Mouse (Mus musculus) testis, adult 2 months (tissue): ENCODE data around the gene D10Wsu102e. TPM values are rescaled to one million over a fixed set of nuclear protein-coding genes. Genes with fewer than 3 reads are reported as not detected.
"Not testable (repeated sequence)": the region's sequence is repeated elsewhere in the genome, so short reads cannot be mapped to it uniquely, and the experiment has no call there.

Experiments used
- H3K27ac ChIP-seq: fragments of 200-500 bp; 2 replicates; pipeline ENCODE4 v1.5.1; 2012; ENCODE audit warnings: low read depth, low read length; ENCODE audit not compliant: control insufficient read depth, insufficient read depth
- H3K27me3 ChIP-seq: fragments of 200-500 bp; 2 replicates; pipeline ENCODE4 v1.6.1; 2012; ENCODE audit warnings: mild to moderate bottlenecking, low read length, moderate library complexity; ENCODE audit not compliant: control insufficient read depth, insufficient read depth
- H3K36me3 ChIP-seq: fragments of 200-500 bp; 2 replicates; pipeline ENCODE4 v1.6.1; 2012; ENCODE audit warnings: mild to moderate bottlenecking, low read length; ENCODE audit not compliant: control insufficient read depth, insufficient read depth
- H3K4me1 ChIP-seq: fragments of 200-500 bp; 2 replicates; pipeline ENCODE4 v1.6.1; 2012; ENCODE audit warnings: low read length; ENCODE audit not compliant: control insufficient read depth, insufficient read depth
- H3K4me3 ChIP-seq: fragments of 200-500 bp; 2 replicates; pipeline ENCODE4 v1.5.1; 2012; ENCODE audit warnings: low read depth, mild to moderate bottlenecking, low read length, moderate library complexity, mixed read lengths; ENCODE audit not compliant: control insufficient read depth
- CTCF ChIP-seq: fragments of 200-500 bp; IDR thresholded peaks from 2 replicates; pipeline ENCODE4 v1.5.1; 2012; ENCODE audit warnings: low read depth, mild to moderate bottlenecking, inconsistent platforms, low read length, moderate library complexity; ENCODE audit not compliant: control insufficient read depth, insufficient read depth, insufficient replicate concordance
- POLR2A ChIP-seq: fragments of 200-500 bp; IDR thresholded peaks from 2 replicates; pipeline ENCODE4 v1.6.1; 2012; ENCODE audit warnings: low read depth, mild to moderate bottlenecking, inconsistent platforms, low read length, moderate library complexity; ENCODE audit not compliant: control insufficient read depth
- polyA plus RNA-seq: library from polyadenylated mRNA; depleted of rRNA; stranded (reverse); fragments of >200 nt; gene quantifications from 2 replicates; pipeline ENCODE4 v1.2.3, GENCODE M21; 2012

D10Wsu102e gene
- polyA plus RNA-seq, 1 experiment: 0.42 TPM

DNA sequence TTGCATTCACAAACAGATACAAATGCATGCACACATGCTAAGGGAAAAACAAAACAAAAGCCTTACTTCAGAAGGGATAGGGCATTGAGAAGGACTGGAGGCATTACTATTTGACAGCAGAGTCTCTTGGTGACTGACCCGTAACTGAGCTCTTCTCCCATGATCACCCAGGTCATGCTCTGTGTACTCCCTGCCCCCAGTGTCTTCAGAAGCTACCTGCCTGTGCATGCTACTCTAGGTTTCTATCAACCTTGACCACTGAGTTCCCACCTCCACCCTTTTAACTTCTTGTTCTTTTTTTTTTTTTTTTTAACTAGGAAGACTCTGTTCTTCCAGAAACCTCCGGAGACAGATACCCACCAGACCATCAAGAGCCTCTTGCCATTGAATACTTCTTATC lies 9.3 kb upstream of the D10Wsu102e start:
- Histone ChIP-seq H3K27me3 (no peaks in the 10 kb centered on the region), H3K4me3 (no peak overlapping the region), H3K27ac (no peak overlapping the region), H3K36me3 (no peaks in the 10 kb centered on the region), H3K4me1 (no peaks in the 10 kb centered on the region)
- TF ChIP-seq POLR2A (no peak), CTCF (no peak)

DNA sequence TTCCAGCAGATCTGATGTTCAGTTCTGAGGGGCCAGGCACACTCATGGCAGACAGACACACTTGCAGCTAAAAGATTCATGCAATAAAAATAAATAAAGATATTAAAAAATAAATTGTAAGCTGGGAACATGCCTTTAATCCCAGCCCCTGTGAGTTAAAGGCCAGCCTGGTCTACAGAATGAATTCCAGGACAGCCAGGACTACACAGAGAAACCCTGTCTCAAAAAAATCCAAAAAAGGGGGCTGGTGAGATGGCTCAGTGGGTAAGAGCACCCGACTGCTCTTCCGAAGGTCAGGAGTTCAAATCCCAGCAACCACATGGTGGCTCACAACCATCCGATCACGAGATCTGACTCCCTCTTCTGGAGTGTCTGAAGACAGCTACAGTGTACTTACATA lies 8.2 kb upstream of the D10Wsu102e start:
- H3K27me3 ChIP-seq, H3K4me1 ChIP-seq, H3K36me3 ChIP-seq, H3K4me3 ChIP-seq, H3K27ac ChIP-seq: not testable (repeated sequence)

DNA sequence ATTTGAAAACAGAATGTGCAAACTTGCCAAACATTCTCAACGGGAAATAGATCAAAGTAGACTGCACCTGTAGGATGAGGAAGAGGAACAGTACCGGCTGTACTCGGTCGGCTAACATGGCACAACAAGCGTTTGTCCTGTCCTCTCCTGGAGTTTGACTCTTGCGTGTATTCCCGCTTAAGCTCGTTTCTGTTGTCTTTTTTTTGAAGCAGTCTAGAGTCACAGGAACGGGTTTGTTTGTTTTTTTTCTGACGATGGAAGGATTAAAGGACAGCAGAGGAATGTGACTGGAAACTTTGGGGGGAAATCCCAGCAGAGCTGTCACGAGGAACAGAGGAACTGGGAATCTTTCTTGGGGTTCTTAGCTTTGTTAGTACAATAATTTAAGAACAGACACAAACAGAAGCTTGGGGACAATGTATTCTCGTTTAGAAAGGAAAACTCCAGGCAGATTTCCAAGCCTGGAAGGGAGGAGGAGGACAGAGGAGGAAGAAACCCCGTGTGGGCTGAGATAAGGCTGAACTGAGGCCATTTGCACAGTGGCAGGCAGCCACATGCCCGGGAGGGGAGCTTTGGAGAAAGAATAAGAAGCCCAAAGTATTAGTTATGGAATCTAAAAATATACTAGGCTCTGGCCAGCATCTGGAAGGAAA lies 6.2 kb upstream of the D10Wsu102e start:
- Histone ChIP-seq H3K36me3 (no peaks in the 10 kb centered on the region), H3K27ac (peak overlapping the region; percentile 62), H3K4me3 (no peak overlapping the region), H3K27me3 (no peaks in the 10 kb centered on the region), H3K4me1 (no peaks in the 10 kb centered on the region)
- TF ChIP-seq POLR2A (no peak), CTCF (no peak)

DNA sequence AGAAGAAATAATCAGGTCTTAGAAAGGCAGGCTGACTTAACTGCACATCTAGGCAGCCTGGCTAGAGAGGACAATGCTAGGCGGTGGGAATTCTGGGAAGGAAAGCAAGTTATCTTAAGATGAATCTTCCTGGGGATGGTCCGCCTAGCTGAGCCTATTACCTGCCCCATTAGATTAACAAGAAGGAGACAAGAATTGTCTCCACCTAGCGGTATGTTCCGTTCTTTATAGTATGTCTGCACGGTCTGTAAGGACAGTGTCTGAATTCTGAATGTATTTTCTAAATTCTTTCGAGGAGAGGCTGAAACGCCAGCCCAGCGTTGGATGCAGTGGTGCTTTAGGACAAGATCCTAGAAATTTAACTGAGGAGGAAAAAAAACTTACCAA lies 5.7 kb upstream of the D10Wsu102e start:
- H3K4me3 ChIP-seq: no peak overlapping the region
- peak overlapping the region; percentile 36; the same call in 1 of the 2 replicates for H3K27ac ChIP-seq
- H3K4me1 ChIP-seq: no peaks in the 10 kb centered on the region; the same call in 1 of the 2 replicates
- no peaks in the 10 kb centered on the region for H3K27me3 ChIP-seq
- TF ChIP-seq CTCF (no peak), POLR2A (no peak)
- no peaks in the 10 kb centered on the region for H3K36me3 ChIP-seq

DNA sequence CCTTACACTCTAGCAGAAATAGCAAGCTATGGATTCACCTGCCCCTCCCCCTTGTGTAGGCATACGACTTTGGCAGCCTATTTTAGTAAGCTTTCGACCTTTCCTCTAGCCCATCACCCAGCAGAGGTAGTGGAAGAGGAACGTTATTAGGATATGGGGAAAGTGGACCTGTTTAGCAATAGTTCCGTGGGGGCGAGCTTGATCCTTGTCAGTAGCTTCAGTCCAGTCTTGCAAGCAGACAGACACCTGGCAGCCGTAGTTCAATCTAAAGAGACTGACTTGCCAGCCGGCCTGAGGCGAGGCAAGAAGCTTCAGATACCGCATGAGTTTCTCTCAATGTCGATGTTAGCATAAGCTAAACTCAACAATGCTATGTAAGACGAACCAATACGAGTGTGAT lies 3.6 kb upstream of the D10Wsu102e start:
- Histone ChIP-seq H3K36me3 (no peaks in the 10 kb centered on the region), H3K27me3 (no peaks in the 10 kb centered on the region), H3K4me1 (peaks cover 6% of the 10 kb centered on the region; the same call in 1 of the 2 replicates), H3K4me3 (no peak overlapping the region), H3K27ac (no peak overlapping the region)
- no peak for TF ChIP-seq POLR2A
- TF ChIP-seq CTCF: no peak

DNA sequence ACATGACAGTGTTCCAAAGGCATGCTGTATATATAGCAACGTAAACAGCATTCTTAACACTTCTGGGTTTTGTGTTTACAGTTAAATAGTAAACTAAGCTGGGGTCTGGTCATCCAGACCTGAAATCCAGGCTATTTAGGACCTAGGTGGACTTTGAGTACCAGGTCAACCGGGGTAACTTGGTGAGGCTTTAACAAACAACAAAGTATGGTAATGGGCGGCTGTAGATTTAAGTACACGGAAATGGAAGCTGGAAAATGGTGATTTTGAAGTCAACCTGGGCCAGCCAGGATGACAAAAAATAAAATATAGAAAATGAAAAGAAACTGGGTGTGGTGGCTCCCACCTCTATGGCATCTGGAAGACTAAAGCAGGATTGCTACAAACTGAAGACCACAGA lies 570 bp upstream of the D10Wsu102e start:
- Histone ChIP-seq H3K27ac (peak overlapping the region; percentile 77), H3K36me3 (peaks cover 1% of the 10 kb centered on the region; the same call in 1 of the 2 replicates), H3K27me3 (no peaks in the 10 kb centered on the region), H3K4me3 (peak overlapping the region; percentile 87), H3K4me1 (peaks cover 6% of the 10 kb centered on the region; the same call in 1 of the 2 replicates)
- TF ChIP-seq CTCF (no peak), POLR2A (no peak)

DNA sequence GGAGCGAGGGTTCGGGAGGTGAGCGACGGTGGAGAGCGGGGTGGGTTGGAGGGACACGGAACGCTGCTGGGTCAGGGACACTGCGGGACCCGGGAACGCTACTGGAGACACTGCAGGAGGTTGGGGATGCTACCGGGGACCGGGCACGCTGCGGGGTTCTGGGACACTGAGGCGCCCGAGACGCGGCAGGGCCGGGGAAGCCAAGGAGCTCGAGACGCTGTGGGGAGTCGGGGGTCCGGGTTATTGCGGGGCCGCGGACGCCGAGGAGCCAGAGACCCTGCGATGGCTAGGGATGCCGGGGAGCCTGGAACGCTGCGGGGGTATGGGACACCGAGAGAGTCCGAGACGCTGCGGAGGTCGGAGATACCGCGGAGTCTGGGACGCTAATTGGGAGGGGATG lies 335 bp downstream of the D10Wsu102e start:
- H3K27ac ChIP-seq: peak overlapping the region; percentile 64
- TF ChIP-seq POLR2A: no peak
- TF ChIP-seq CTCF: no peak

More for the DNA sequence above, 335 bp downstream of the D10Wsu102e start:
- H3K36me3 ChIP-seq: peaks cover 1% of the 10 kb centered on the region; the same call in 1 of the 2 replicates
- no peaks in the 10 kb centered on the region for H3K27me3 ChIP-seq
- H3K4me3 ChIP-seq: peak overlapping the region; percentile 87
- peaks cover 6% of the 10 kb centered on the region; the same call in 1 of the 2 replicates for H3K4me1 ChIP-seq
